Mouse (Mus musculus) E14TG2a.4 (cell line): ENCODE measurements at regions not wholly inside any gene's neighbourhood (a gene's known extent, or its start where the extent isn't known, plus 50 kb on each side); places are given as distances from the start of the nearest gene placed in this dataset.
A peak's percentile ranks its signal among the peaks of the same experiment; 100 is the strongest.

ENCODE experiments used
- CTCF ChIP-seq: conservative IDR thresholded peaks from 2 replicates; pipeline ENCODE4 v1.5.1; 2014; ENCODE audit warnings: low read length
- NANOG ChIP-seq: IDR thresholded peaks from 2 replicates; pipeline ENCODE4 v1.6.1; 2014; ENCODE audit warnings: borderline replicate concordance, low read length, mixed read lengths

DNA sequence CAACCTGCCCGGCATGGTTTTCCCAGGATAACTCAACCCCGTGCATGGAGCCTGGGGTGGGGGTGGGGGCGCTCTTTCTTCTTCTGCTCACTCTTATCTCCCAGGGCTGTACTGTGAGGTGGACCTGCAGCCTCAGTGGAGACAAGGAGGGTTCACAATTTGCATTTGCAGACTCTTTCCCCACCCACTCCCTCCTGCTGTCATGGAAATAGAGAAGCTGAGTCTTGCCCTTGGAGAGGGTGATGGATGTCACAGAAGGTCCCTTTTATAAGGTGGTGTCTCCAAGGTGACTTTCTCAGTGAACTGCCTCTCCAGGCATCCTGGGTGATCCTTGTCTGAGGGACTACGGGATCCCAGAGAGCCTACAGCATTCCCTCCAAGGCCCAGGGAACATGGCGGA, 129.9 kb downstream of the Vrk1 start:
- TF ChIP-seq CTCF (no peak), NANOG (peak; percentile 55)
